Mouse (Mus musculus): Measurements from ENCODE around the gene Peak1. TPM values are rescaled to one million over a fixed set of nuclear protein-coding genes. Genes with fewer than 3 reads are reported as not detected.

Gene Peak1
- total RNA-seq, 2 experiments from 2014 or later: 13.1 to 14.3 TPM

DNA sequence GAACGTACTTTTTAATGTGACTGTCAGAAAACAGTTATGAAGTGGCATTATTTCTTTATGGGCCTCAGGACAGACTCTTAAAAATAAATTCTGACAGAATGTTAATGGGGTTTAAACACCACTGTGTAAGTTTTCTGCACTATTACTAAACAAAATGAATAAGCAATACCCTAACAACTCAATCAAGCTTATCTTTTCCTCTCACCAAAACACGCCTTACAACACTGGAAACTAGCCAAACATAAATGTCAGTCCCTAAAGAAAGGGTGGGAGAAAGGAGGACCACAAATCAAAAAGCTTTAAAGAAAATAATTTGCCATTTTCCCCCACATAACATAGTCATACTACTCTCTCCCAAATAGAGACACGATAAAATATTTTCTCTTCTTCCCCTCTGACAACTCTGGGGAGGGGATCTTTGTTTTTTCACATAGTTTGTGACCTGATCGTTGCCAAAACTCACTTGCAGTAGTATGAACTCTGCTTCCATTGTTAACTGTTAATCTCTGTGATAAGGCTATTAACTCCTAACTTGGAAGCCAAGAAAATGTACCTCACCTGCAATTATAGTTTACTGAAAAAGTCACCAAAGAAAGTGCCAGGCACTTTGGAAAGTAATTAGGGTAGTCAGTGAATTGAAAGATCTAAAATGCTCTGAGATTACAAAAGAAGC, 1.8 kb downstream of the Peak1 start:
- DNase-seq: no peak

DNA sequence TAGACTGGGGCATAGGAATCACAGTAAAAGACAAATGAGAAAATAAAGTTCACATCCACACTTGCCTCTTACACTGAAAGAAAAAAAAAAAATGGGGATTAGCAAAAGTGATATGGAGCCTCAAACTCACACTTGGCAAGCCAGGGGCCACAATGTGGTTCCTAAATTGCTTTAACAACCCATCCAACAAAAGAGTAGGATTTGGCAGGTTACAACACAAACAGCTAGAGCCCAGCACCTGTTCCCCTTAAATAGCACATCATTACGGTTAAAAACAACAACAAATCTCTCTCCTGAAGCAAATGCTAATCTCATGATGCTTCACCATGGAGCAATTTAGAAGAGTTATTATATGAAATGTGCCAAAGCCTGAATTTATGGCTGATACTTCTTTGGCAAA, 2.5 kb downstream of the Peak1 start:
- DNase-seq: no peak

DNA sequence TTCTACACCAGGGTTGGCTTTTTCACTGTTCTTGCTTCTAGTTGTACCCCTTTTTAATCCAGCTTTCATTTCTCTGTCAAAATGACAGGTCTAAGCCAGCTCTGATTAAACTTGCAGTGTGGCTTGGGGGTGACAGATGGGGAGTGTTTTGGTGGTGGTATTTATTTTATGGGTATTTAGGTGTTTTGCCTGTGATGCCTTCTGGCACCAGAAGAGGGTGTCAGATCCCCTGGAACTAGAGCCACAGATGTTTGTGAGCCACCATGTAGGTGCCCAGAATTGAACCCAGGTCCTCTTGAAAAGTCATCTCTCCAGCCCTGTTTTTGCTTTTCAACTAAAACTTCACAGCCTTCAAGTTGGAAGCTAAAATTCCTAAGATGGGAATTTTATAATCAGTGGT, 3.5 kb downstream of the Peak1 start:
- no peak for DNase-seq

DNA sequence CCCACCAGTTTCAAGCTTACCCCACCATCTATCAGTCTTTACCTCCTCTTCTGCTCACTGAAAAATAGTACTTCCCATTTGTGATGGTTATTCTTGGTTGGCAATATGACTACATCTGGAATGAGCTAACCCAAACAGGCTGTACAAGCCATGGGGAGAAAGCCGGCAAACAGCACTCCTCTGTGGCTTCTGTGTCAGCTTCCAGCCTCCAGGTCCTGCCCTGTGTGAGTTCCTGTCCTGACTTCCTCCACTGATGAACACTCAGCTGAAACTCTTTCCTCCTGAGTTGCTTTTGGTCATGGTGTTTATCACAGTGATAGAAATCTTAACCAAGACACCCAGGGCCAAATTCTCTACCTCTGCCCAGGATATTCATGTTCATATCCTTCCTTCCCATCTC, 5.2 kb downstream of the Peak1 start:
- no peak for DNase-seq

DNA sequence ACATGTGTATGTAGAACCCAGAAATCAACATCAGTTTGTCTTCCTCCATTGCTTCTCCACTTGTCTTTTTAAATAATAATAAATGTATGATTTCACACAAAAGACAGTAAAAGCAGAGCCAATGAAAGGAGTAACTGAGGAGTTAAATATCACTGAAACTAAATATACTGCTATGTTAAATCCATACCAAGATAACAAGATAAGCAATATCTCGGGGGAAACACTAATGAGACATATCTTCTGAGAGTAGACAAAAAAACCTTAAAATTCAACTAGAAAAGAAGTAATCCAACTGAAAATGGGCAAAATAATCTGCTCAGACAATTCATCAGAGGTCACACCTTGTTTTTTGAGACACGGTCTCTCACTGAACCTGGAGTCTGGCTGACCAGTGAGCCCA, 7.9 kb downstream of the Peak1 start:
- no peak for DNase-seq

DNA sequence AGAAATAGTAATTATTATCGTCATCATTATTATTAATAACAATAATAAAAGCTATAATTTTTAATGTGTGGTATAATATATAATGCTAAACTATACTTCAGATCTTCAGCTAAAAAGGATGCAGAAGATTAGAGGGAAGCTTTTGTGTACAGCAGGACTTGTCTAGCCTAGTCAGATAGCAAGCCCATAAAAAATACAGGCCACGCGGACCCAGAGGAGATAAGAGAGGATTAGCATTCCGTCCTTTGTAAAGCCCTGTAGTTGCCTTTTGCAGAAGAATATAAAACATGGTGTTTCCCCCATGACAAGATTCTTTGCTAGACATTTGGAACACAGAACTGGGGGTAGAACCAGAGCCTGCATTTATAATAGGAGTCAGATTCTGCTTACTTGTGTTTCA, 13.2 kb downstream of the Peak1 start:
- no peak for DNase-seq

DNA sequence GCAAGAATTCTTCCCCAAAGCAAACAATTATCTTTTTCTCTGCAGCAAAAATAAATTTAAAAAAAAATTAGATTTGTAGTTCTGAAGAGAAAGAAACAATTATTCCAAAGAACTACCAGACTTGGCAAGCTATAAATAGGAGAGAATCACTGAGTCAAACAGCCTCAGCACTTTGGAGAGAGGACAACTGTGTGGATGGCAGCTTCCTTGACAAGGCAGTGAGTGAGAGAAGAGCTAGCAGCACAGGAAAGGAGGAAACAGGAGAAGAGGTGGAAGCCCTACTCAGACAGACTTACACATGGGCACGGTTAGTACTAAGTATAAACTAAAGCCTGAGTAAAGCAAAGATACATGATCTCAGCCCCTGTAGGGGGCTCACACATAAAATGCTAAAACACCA, 21.6 kb downstream of the Peak1 start:
- DNase-seq: no peak

DNA sequence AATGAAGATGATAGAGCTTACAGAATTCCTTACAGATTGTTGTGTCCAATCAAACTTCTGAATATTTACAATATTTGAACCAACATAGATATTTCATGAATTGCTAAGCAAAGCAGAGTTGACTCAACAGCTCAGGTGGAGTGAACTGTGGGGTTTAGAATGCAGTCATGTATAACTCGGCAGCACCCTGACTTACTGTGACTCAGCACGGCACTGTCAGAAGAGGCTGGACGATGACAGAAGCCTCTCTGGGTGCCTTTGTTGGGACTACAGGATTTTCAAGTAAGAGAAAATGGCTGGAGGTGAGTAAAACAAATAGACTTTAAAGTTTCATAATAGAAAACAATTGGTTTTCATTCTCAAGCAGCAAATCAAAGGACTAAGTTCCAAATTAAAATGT, 25.0 kb downstream of the Peak1 start:
- DNase-seq: no peak

DNA sequence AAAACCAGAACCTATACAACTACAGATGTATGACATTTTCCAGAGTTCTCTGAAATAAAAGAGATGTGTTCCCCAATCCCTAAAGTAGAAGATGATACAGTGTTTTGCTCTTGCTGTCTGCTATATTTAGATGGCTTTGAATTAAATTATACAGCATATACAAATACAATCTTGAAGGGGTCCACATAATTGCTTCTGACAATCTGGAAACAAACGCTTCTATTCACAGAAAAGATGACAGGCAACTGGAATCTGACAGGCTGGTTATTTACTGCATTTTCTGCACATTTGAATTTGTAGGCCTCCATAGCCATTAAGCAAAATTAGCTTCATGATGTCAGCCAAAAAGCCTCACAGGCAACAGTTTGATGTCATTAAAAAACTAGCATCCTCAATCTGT, 35.1 kb downstream of the Peak1 start:
- no peak for DNase-seq

DNA sequence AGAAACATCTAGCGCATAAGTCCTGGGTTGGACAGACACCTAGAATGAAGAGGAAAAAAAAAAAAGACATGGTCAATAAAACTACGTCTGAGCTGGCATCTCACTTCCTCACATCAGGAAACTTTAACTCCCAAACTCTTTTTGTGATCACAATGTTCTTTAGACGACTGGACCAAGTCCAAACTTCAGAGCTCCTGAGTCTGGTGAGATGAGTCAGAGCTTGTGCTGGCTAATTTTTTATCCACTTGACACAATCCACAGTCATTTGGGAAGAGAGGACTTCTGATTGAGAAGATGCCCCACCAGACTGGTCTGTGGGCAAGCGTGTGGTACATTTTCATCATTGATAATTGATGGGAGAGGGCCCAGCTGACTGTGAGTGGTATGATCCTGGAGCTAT, 43.5 kb downstream of the Peak1 start:
- DNase-seq: no peak

DNA sequence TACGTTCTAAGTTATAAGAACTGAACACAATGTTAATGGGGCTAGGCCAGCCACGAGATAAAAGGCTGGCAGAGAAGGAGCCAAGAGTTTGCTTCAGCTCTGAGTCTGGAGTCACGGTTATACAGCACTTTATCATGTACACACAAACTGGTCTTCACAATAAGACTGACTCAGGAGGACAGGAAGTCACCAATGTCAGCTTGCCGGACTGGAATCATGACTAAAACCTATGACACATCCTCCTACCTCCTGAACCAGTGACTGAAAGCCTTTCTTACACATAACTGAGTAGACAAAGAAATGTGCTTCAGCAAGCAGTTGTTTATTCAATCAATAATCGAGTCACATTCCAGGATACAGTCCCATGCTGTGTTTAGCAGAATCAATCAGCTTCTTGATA, 47.2 kb downstream of the Peak1 start:
- DNase-seq: no peak

DNA sequence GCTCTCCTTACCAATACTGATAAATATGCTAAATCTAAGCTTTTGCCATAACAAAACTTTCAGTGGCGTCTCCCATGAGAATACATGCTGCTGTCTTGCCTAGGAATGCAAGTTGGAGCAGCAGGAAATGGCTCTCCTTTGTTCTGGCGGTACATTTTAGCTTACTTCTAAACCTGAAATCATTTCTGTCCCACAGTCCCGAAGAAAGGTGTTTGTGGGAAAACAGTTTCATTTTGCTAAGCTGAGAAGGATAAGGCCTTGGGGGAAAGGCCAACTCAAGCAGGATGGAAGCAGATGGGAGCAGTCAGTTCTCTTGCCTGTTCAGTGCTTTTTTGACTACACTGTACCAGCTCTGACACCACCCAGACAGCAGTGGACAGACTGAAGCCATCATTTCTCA, 49.1 kb downstream of the Peak1 start:
- no peak for DNase-seq

DNA sequence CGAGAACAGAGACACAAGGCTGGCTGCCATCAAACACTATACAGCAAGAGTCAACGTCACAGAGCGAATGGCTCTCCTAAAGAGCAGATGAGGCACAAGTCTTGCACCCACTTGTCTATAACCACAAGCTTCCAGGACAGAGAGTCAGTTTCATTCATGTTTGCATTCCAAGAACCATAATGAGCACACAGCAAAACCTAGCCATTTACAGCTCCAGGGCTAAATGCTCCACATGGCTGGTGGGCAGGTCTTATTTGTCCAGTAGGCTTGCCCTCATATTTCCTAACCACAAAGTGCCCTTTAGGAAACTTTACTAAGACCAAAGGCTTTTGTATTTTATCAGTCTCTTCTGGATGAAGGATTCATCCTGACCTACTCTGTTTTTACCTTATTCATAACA, 54.6 kb downstream of the Peak1 start:
- no peak for DNase-seq

DNA sequence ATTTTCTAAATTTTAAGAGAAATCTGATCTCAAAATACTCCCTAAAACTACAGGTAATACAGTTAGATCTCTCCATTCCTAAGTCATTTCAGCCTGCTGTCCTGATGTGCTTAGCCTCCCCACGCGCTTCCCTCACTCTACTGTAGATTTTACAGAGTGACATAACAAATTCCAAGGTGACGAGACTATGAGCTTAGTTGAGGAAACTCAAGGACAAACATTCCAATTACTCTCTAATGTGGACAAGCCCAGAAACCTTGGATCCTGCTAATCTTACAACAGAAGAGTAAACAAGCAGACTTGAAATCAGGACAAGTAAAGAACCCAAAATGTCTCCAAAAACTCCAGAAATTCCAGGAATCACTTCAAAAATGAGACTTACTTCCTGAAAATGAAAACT, 58.6 kb downstream of the Peak1 start:
- no peak for DNase-seq

DNA sequence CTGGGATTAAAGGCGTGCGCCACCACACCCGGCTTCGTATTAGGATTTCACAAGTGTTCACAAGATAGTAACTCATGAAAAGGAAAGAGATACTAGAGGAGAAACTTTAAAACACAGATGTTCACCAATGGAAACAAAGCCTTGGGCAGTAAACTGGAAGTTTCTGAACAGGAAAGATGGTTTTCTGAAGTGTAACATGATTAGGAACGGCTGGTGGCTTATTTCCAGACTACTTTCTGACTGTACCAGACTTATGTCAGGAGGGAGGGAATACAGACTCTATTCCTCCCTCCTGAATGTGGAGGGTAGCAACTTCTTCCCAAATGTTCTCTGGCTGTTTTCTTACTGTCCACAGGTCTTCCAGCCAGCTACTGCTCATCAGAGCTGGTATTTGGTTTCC, 62.7 kb downstream of the Peak1 start:
- DNase-seq: no peak

DNA sequence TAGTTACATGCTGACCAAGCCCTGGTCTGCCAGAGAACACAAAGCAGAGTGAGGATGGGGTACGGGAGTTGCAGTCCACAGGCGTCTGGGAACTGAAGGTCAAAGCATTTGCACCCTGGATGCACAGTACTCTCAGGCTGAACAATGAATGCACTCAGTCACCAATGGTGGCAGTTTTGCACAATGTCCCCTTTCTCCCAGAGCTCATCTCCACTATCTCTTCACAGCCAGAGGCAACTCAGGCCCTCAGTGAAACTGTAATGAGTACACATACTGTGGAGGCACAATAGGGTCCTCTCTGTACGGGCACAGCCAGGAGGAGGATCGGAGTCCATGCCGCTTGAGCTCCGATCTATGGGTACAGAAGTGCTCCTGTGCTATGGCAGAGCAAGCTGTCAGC, 71.5 kb downstream of the Peak1 start:
- DNase-seq: no peak

DNA sequence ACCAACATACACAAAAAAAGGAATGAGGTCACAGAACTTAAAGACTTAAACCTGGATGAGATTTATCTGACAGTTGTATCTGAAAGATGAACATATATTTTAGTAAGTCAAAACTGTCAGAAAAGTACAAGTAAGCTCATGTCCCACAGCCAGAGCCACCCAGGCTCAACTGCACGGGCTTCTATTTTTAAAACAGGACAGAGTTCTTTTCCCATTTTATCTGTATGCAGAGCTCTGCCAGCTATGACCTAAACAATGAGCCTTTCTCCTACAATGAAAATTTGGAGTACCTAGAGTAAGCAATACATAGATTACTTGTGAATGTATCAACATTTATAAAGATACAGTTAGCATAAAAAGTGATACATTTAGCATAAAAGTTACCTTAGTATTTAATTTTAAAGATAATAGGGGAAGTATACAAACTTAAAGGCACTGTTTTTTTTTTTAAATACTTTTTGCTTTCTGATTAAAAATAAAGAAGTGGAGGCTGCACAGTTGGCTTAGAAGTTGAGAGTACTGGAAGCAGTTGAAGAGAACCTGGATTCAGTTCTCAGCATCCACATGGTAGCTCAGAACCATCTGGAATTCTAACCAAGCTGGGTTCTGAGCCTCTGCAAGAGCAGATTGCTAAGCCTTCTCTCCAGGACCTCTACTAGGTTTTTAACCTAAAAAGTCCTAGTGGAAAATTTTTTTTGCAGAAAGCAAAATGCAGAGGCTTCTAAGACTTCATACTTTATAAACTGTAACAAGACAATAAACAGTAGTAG, 78.3 kb downstream of the Peak1 start:
- no peak for DNase-seq

DNA sequence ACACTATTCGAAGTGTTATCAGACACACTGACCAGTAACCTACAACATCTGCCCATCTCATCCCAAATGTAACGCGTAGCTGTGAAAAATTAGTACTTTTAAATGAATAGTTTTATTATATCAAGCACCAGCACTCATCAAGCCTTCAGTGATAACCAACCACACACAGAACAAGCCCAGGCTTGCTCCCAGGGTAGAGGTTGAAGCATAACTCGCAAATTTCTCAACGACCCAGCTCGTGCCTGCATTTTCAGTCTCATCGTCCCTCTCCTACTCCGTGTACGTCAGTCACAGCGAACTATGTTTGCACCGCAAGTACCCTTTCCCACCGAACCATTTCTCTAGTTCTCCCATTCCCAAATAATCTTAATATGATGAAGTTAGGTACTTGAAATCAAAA, 83.5 kb downstream of the Peak1 start:
- DNase-seq: no peak

DNA sequence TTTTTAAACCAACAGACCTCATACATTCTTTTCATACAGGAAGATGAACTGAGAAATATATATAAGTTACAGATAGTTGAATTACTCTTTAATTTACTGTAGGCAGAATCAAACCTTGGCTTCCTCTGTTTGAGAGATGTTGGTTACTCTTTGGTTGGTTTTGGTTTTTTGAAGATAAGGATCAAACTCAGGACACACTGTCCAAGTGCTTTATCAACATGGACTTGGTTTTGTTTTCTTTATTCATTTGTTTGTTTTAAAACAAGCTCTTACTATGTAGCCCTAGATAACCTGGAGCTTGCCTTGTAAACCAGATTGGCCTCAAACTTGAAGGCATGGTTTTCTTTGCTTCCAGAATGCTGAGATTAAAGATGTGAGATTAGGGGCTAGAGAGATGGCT, 85.1 kb downstream of the Peak1 start:
- no peak for DNase-seq

DNA sequence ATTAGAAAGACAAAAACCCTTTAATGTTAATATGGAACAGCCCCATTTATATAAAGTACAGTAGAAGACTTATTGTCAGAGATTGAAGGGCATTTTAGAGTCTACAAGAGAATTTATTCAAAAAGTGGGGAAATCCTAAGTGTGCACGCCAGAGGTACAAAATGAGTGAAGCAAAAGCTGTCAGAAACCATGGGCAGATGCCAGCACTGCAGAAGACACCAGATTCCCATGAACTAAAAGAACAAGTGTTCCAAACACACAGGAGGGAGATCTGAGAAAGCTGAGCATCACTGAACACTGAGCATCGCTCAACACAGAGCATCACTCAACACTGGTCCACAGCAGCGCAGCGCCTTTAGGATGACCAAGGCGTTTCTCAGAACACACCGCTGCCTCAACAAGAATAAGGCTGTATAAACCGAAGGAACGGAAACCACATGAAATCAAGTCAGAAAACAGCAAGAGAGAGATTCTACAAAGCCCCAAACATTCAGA, 91.3 kb downstream of the Peak1 start:
- no peak for DNase-seq

DNA sequence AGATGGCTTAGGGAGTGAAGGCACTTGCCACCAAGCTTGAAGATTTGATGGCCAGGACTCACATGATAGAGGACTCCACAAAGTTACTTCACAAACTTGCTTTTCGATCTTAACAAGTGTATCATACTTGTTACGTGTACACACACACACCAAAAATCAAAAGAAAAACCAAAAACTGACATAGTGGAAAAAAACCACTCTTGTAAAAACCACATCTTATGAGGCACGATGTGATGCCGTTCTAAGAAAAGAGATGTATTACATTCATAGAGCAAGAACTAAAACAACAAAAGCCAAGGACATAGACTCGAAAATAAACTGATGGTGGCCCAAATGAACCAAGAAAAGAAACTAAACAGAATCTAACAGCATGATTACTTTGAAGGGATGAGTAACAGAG, 92.1 kb downstream of the Peak1 start:
- no peak for DNase-seq

DNA sequence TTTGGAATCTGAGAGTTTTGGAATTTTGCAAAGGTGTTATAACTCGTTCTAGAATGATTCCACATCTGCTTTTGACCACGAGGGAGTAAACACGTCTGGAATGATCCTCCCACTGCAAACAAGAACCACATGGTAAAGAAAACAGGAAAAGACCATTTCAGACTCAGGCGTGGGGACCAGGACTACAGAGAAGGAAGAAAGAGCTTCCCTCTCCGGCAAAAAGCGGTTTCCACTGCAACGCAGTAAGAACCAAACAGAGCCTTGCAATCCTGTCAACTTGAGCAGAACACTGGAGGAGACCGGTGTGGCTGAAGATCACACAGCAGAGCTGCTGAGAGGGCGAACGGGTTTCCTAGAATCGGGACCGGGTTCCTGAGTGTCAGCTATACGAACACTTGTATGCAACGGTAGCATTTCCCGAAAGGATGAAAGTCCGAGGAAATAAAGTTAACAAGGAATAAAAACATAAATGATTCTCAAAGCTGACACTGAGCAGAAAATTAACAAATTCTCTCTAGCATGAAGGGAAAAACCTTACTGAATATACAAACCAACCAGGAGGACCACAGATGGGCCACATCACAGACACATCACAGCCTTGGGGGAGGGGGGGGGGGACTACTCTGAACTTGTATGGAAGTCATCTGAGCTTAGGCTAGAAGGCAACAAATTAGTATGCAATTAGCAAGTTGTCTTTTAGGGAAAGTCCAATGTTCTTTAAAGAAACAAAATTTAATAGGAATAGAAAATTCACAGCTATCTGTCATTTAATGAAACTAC, 93.1 kb downstream of the Peak1 start:
- DNase-seq: no peak

DNA sequence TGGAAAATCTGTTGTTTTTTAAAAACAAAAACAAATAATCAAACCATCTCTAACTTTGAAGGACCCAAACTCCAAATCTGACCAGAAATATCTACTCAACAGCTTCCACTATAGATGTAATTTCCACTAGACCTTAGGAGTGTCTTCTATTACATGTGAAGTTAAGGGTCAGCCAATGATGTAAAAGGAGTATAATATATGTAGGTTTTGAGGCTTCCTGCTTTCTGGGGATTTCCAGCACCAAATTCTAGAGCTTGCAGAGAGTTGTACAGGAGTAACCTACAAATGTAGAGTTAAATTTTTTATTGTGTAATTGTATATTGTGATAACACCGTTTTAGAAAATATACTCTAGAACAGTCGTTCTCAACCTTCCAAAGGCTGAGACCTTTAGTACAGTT, 96.6 kb downstream of the Peak1 start:
- DNase-seq: no peak

Data from gastrocnemius, postnatal 25 days (tissue).